Mouse (Mus musculus): ENCODE data around the gene Hnf4a. TPM values are rescaled to one million over a fixed set of nuclear protein-coding genes. Genes with fewer than 3 reads are reported as not detected.

The Hnf4a gene
- polyA plus RNA-seq, 1 experiment from 2014 or later = not detected

DNA sequence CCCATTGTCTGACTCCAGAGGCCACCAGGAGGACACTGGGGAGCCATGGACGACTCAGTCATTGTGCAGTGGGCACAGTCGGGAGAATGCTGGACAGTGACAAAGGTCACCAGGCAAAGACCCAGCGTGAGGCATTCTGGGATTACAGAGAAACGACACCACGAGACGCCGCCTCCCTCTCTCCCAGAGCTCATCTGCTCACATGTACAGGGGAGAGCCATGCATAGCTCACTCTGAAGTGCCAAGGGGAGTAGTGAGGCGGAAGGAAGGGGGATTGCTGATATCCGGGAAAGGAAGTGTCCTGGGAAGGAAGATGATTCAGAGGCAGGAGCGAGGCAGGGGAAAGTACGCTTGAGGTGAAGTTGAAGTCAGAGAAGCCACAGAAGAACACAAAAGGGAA is 68.6 kb downstream of the Hnf4a start:
- H3K9ac ChIP-seq (ENCODE audit: low read length) = no peak overlapping the region
- 39% methylated on average over 11 of the region's 11 CpGs for WGBS
- H3K4me2 ChIP-seq (ENCODE audit: low read depth, low read length) = peak overlapping the region; percentile 28; the same call in 1 of the 2 replicates
- ATAC-seq (ENCODE audit: low read depth) = no peak
- no peak overlapping the region for H3K4me3 ChIP-seq (ENCODE audit: low read length)
- no peak overlapping the region for H3K27ac ChIP-seq (ENCODE audit: low read length)
- no peaks in the 10 kb centered on the region for H3K4me1 ChIP-seq (replicated peaks; ENCODE audit: control insufficient read depth, insufficient read depth, low read length)
- H3K27me3 ChIP-seq (ENCODE audit: control insufficient read depth, insufficient read depth, low read depth, low read length) = no peaks in the 10 kb centered on the region
- H3K9me3 ChIP-seq (ENCODE audit: control insufficient read depth, low read length) = no peaks in the 10 kb centered on the region
- no peaks in the 10 kb centered on the region for H3K36me3 ChIP-seq (ENCODE audit: control insufficient read depth, insufficient read depth, low read length)

- Histone ChIP-seq H3K9ac (ENCODE audit: low read length) (no peak overlapping the region), H3K4me2 (ENCODE audit: low read depth, low read length) (no peak overlapping the region), H3K27ac (ENCODE audit: low read length) (no peak overlapping the region), H3K36me3 (ENCODE audit: control insufficient read depth, insufficient read depth, low read length) (no peaks in the 10 kb centered on the region), H3K9me3 (ENCODE audit: control insufficient read depth, low read length) (no peaks in the 10 kb centered on the region), H3K4me3 (ENCODE audit: low read length) (no peak overlapping the region), H3K27me3 (ENCODE audit: control insufficient read depth, insufficient read depth, low read depth, low read length) (no peaks in the 10 kb centered on the region), H3K4me1 (replicated peaks; ENCODE audit: control insufficient read depth, insufficient read depth, low read length) (no peaks in the 10 kb centered on the region)
- WGBS = 83% methylated on average over 2 of the region's 2 CpGs
- ATAC-seq (ENCODE audit: low read depth) = no peak
Measured at GRCm38 (mm10) chr2:163577986-163578385, 71.4 kb downstream of the Hnf4a start.

DNA sequence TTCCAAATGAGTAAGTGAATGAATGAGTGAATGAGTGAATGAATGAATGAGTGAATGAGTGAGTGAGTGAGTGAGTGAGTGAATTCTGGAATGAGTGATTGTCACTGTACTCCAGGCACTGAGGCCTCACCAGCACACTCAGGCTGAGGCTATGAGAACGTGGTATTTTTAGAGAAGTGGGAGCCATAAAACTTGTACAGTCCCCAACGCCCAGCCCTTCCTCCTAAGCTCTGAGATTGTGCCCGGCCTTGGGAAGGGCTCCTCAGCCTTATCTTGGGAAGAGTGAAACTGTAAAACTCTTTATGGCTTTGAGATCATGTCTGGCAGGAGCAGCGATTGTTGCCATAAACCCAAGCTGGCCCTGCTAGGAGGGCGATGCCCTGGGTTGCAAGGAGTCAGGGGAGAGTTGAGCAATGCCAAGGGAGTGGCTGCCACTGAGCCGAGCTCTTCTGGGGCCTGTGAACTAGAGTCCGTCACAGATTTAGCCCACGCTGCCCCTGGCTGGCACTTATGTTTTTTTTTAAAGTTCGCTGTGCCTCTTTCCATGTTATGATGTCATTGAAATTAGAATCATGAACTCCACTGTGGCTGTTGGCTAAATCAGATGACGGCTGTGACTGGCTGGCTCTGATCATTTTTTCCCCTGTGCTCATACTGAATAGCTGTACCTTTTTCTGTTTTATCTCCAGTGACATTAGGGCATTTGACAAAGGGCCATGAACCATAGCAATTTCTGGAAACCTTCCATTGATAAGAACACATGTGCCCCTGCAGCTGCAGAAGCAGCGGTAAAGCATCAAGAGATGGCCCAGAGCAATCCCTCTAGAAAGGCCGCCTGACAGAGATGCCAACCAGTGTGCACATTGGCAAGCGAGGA is 73.7 kb downstream of the Hnf4a start:
- Histone ChIP-seq H3K9ac (ENCODE audit: low read length) (no peak overlapping the region), H3K4me3 (ENCODE audit: low read length) (no peak overlapping the region), H3K4me1 (replicated peaks; ENCODE audit: control insufficient read depth, insufficient read depth, low read length) (peaks cover 2% of the 10 kb centered on the region; the same call in 1 of the 2 replicates), H3K4me2 (ENCODE audit: low read depth, low read length) (no peak overlapping the region), H3K36me3 (ENCODE audit: control insufficient read depth, insufficient read depth, low read length) (no peaks in the 10 kb centered on the region), H3K9me3 (ENCODE audit: control insufficient read depth, low read length) (no peaks in the 10 kb centered on the region), H3K27me3 (ENCODE audit: control insufficient read depth, insufficient read depth, low read depth, low read length) (no peaks in the 10 kb centered on the region), H3K27ac (ENCODE audit: low read length) (no peak overlapping the region)
- no peak for ATAC-seq (ENCODE audit: low read depth)
- 71% methylated on average over 13 of the region's 13 CpGs for WGBS

GRCm38 (mm10) chr2:163583226-163584087 is 76.8 kb downstream of the Hnf4a start:
- ATAC-seq (ENCODE audit: low read depth) = peak; percentile 47; the same call in 1 of the 2 replicates
- 79% methylated on average over 10 of the region's 10 CpGs for WGBS

GRCm38 (mm10) chr2:163584088-163584426 is 77.4 kb downstream of the Hnf4a start:
- no peak overlapping the region for H3K9ac ChIP-seq (ENCODE audit: low read length)
- no peak overlapping the region for H3K27ac ChIP-seq (ENCODE audit: low read length)
- no peaks in the 10 kb centered on the region for H3K9me3 ChIP-seq (ENCODE audit: control insufficient read depth, low read length)
- WGBS = 65% methylated on average over 10 of the region's 10 CpGs
- H3K4me3 ChIP-seq (ENCODE audit: low read length) = no peak overlapping the region
- no peak overlapping the region for H3K4me2 ChIP-seq (ENCODE audit: low read depth, low read length)
- ATAC-seq (ENCODE audit: low read depth) = no peak
- H3K27me3 ChIP-seq (ENCODE audit: control insufficient read depth, insufficient read depth, low read depth, low read length) = no peaks in the 10 kb centered on the region
- H3K4me1 ChIP-seq (replicated peaks; ENCODE audit: control insufficient read depth, insufficient read depth, low read length) = peaks cover 2% of the 10 kb centered on the region; the same call in 1 of the 2 replicates
- no peaks in the 10 kb centered on the region for H3K36me3 ChIP-seq (ENCODE audit: control insufficient read depth, insufficient read depth, low read length)

More at GRCm38 (mm10) chr2:163583226-163584087, 76.8 kb downstream of the Hnf4a start:
- Histone ChIP-seq H3K4me2 (ENCODE audit: low read depth, low read length) (no peak overlapping the region), H3K4me3 (ENCODE audit: low read length) (no peak overlapping the region), H3K4me1 (replicated peaks; ENCODE audit: control insufficient read depth, insufficient read depth, low read length) (peaks cover 2% of the 10 kb centered on the region; the same call in 1 of the 2 replicates), H3K9ac (ENCODE audit: low read length) (no peak overlapping the region), H3K27me3 (ENCODE audit: control insufficient read depth, insufficient read depth, low read depth, low read length) (no peaks in the 10 kb centered on the region), H3K9me3 (ENCODE audit: control insufficient read depth, low read length) (no peaks in the 10 kb centered on the region), H3K36me3 (ENCODE audit: control insufficient read depth, insufficient read depth, low read length) (no peaks in the 10 kb centered on the region), H3K27ac (ENCODE audit: low read length) (no peak overlapping the region; the same call in 1 of the 2 replicates)

- no peak overlapping the region for H3K27ac ChIP-seq (ENCODE audit: low read length)
- H3K4me1 ChIP-seq (replicated peaks; ENCODE audit: control insufficient read depth, insufficient read depth, low read length) = peaks cover 2% of the 10 kb centered on the region; the same call in 1 of the 2 replicates
- no peak overlapping the region for H3K9ac ChIP-seq (ENCODE audit: low read length)
- H3K4me2 ChIP-seq (ENCODE audit: low read depth, low read length) = no peak overlapping the region
- ATAC-seq (ENCODE audit: low read depth) = no peak
- H3K4me3 ChIP-seq (ENCODE audit: low read length) = no peak overlapping the region
- no peaks in the 10 kb centered on the region for H3K27me3 ChIP-seq (ENCODE audit: control insufficient read depth, insufficient read depth, low read depth, low read length)
- no peaks in the 10 kb centered on the region for H3K36me3 ChIP-seq (ENCODE audit: control insufficient read depth, insufficient read depth, low read length)
- no peaks in the 10 kb centered on the region for H3K9me3 ChIP-seq (ENCODE audit: control insufficient read depth, low read length)
- WGBS = 29% methylated on average over 19 of the region's 19 CpGs
Measured at GRCm38 (mm10) chr2:163586384-163587261, 80.0 kb downstream of the Hnf4a start.

DNA sequence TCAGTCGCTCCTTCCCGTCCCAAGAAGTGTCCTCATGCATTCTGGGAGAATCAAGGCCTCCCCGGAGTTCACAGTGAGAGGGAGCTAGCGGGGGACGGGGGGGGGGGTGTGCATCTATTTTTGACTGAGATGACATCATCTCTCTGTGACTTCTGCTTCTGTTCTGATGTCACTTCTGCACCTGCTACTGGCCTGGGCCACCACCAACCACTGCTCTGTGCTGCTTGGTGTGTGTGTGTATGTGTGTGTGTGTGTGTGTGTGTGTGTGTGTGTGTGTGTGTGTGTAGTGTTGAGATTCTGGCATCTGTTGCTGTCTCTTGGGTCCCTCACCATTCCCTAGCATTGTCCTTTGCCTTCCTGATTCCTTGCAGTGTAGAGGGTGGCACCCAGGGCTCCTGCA is 80.9 kb downstream of the Hnf4a start:
- H3K9me3 ChIP-seq (ENCODE audit: control insufficient read depth, low read length) = no peaks in the 10 kb centered on the region
- peaks cover 2% of the 10 kb centered on the region; the same call in 1 of the 2 replicates for H3K4me1 ChIP-seq (replicated peaks; ENCODE audit: control insufficient read depth, insufficient read depth, low read length)
- 44% methylated on average over 5 of the region's 5 CpGs for WGBS
- H3K27ac ChIP-seq (ENCODE audit: low read length) = no peak overlapping the region
- H3K27me3 ChIP-seq (ENCODE audit: control insufficient read depth, insufficient read depth, low read depth, low read length) = no peaks in the 10 kb centered on the region
- no peaks in the 10 kb centered on the region for H3K36me3 ChIP-seq (ENCODE audit: control insufficient read depth, insufficient read depth, low read length)
- H3K4me2 ChIP-seq (ENCODE audit: low read depth, low read length) = no peak overlapping the region
- H3K4me3 ChIP-seq (ENCODE audit: low read length) = no peak overlapping the region
- H3K9ac ChIP-seq (ENCODE audit: low read length) = no peak overlapping the region
- no peak for ATAC-seq (ENCODE audit: low read depth)

- Histone ChIP-seq H3K4me1 (replicated peaks; ENCODE audit: control insufficient read depth, insufficient read depth, low read length) (no peaks in the 10 kb centered on the region; the same call in 1 of the 2 replicates), H3K27ac (ENCODE audit: low read length) (no peak overlapping the region), H3K4me3 (ENCODE audit: low read length) (no peak overlapping the region), H3K36me3 (ENCODE audit: control insufficient read depth, insufficient read depth, low read length) (no peaks in the 10 kb centered on the region), H3K9ac (ENCODE audit: low read length) (no peak overlapping the region), H3K27me3 (ENCODE audit: control insufficient read depth, insufficient read depth, low read depth, low read length) (no peaks in the 10 kb centered on the region), H3K4me2 (ENCODE audit: low read depth, low read length) (no peak overlapping the region), H3K9me3 (ENCODE audit: control insufficient read depth, low read length) (no peaks in the 10 kb centered on the region)
- 54% methylated on average over 12 of the region's 12 CpGs for WGBS
- no peak for ATAC-seq (ENCODE audit: low read depth)
Measured at GRCm38 (mm10) chr2:163590211-163590610, 83.6 kb downstream of the Hnf4a start.

Measured in lung, embryonic 16.5 days (tissue).